Mouse (Mus musculus) thymus, postnatal 25 days (tissue): Measurements from ENCODE around the gene Asic4.

Experiments
- DNase-seq: peaks from one replicate; pipeline ENCODE4 v3.0.0; 2022

Asic4 gene

GRCm38 (mm10) chr1:75450314-75451005 is at the start of gene Asic4:
TSS of gene Asic4 (plus strand) at chr1:75450436.
- no peak for DNase-seq

GRCm38 (mm10) chr1:75400493-75401115 is 49.6 kb upstream of the Asic4 start:
- DNase-seq: no peak

GRCm38 (mm10) chr1:75405547-75405946 is 44.7 kb upstream of the Asic4 start:
- DNase-seq: no peak

- DNase-seq: no peak
Measured at GRCm38 (mm10) chr1:75406173-75406572, 44.1 kb upstream of the Asic4 start.

DNA sequence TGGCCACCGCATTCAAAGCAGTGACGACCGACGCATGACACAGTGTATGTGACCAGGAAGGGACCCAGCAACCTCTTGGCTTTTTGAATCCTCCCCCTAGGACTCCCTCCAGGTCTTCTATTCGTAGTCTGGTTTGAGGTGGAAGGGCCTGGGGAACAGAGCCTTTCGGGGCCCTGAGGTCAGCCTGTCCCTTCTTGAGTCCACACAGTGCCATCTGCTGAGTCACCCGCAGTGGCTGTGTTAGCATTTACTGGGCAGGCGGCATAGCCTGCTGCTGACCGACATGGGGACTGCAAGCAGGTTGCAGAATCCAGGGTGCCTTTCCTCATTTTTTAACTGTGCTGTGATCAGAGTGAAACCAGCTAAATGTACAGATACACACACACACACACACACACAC is 43.2 kb upstream of the Asic4 start:
- no peak for DNase-seq

GRCm38 (mm10) chr1:75408210-75408609 is 42.0 kb upstream of the Asic4 start:
- no peak for DNase-seq

DNA sequence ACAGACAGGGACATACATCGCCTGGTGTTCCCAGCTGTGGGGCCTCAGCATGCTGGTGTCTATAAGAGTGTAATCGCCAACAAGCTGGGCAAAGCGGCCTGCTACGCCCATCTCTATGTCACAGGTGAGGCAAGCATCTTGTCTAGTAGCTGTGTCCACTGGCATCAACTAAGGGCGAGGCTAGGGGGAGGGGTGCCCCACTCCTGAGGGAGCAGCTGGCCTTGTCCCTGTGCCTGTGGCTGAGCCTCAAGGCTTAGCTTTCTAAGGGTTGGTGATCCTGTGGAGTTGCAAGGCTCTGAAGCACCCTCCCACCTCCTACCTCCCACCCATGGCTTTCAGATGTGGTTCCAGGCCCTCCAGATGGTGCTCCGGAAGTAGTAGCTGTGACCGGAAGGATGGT is 40.3 kb upstream of the Asic4 start:
- DNase-seq: no peak

GRCm38 (mm10) chr1:75412196-75412595 is 38.0 kb upstream of the Asic4 start:
- DNase-seq: no peak

- peak; percentile 67 for DNase-seq
Measured at GRCm38 (mm10) chr1:75413749-75414148, 36.5 kb upstream of the Asic4 start.

GRCm38 (mm10) chr1:75421794-75422193 is 28.4 kb upstream of the Asic4 start:
- DNase-seq: no peak

DNA sequence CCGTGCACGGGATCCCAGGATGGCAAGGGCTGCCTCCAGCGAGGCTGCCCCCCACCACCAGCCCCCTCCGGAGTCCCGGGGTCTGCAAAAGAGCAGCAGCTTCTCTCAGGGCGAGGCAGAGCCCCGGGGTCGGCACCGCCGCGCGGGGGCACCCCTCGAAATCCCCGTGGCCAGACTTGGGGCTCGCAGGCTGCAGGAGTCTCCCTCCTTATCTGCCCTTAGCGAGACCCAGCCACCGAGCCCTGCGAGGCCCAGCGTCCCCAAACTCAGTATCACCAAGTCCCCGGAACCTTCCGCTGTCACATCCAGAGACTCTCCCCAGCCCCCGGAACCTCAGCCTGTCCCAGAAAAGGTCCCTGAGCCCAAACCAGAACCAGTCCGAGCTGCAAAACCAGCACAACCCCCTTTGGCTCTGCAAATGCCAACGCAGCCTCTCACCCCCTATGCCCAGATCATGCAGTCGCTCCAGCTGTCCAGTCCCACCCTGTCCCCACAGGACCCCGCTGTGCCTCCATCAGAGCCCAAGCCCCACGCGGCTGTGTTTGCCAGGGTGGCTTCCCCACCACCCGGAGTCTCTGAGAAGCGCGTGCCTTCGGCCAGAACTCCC is 27.9 kb upstream of the Asic4 start:
- DNase-seq: peak; percentile 5

DNA sequence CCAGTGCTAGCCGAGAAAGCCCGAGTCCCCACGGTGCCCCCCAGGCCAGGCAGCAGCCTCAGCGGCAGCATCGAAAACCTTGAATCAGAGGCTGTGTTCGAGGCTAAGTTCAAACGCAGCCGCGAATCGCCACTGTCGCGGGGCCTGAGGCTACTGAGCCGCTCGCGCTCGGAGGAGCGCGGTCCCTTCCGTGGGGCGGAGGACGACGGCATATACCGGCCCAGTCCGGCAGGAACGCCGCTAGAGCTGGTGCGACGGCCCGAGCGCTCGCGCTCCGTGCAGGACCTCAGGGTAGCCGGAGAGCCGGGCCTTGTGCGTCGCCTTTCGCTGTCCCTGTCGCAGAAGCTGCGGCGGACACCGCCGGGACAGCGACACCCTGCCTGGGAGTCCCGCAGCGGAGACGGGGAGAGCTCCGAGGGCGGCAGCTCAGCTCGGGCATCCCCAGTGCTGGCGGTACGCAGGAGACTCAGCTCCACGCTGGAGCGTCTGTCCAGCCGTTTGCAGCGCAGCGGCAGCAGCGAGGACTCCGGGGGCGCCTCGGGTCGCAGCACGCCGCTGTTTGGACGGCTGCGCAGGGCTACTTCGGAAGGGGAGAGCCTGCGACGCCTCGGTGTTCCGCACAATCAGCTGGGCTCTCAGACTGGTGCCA is 27.3 kb upstream of the Asic4 start:
- no peak for DNase-seq

DNA sequence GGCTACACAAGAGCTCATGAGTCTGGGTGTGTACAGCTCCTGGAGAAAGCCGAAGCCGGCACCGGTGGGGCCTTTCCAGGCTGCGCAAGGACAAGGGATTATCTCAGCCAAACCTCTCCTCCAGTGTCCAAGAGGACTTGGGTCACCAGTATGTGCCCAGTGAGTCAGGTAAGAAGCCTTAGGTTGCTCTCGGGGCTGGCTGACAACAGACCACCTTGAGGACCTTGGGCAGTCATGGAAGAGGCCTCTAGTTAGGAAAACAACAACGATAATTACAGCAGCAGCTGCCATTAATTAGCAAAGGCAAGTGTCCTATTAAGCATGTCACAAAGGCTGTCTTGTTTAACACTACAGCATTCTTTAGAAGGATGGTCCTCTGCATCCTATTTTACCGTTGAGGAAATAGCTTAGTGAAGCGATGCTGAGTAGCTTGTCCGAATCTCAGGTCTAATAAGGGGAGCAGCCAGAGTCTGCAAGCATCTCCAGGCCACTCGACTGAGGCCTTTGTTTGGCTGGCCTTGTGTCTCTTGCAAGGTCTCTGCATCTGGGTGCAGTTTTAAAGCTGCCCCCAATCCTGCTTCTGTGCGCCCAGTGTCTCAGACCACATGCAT is 26.4 kb upstream of the Asic4 start:
- DNase-seq: no peak

GRCm38 (mm10) chr1:75425796-75426471 is 24.3 kb upstream of the Asic4 start:
- DNase-seq: peak; percentile 15

GRCm38 (mm10) chr1:75435475-75436328 is 14.5 kb upstream of the Asic4 start, which contains the start of gene Gmppa:
TSS of gene Gmppa (plus strand) at chr1:75435930.
- peak; percentile 70 for DNase-seq

DNA sequence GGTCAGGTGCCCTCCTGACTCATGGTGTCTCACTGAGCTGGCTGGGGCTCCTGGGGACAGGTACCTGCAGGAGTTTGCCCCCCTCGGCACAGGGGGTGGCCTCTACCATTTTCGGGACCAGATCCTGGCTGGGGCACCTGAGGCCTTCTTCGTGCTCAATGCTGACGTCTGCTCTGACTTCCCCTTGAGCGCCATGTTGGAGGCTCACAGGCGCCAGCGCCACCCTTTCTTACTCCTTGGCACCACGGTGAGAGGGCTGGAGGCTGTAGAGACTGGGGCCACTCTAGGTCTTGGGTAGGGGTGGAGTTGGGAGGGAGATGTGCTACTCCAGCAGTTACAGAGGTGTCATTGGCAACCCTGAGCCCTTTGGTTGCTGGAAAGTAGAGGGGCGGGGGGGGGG is 11.5 kb upstream of the Asic4 start:
- no peak for DNase-seq

- no peak for DNase-seq
Measured at GRCm38 (mm10) chr1:75440661-75441060, 9.6 kb upstream of the Asic4 start.

- no peak for DNase-seq
Measured at GRCm38 (mm10) chr1:75441471-75441996, 8.7 kb upstream of the Asic4 start.

DNA sequence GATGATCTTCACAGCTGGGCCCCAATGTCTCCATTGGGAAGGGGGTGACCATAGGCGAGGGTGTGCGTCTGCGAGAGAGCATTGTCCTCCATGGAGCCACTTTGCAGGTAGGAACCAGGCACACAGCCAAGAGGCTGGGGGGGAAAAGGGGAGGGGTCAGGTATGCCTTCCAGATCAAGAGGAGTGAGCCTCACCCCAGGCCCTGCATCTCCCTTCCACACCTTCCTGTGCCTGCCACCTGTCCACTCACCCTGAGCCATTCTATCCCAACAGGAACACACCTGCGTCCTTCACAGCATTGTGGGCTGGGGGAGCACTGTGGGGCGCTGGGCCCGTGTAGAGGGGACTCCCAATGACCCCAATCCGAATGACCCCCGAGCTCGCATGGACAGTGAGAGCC is 8.1 kb upstream of the Asic4 start:
- no peak for DNase-seq

DNA sequence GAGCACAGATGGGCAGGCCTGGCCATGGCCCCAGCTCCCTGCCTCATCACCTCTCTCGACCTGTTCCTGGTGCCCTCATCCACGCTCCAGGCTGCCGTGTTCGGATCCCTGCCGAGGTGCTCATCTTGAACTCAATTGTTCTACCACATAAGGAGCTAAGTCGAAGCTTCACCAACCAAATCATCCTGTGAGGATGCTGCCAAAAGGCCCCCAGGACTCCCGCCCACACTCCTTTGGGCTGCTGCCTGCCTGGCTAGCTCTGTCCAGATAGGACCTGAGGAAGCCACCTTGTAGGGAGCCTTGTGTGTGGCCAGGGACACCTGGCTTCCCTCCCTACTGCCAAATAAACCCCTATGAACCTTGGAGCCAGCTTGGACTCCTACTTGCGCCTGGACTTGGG is 7.4 kb upstream of the Asic4 start:
- no peak for DNase-seq

DNA sequence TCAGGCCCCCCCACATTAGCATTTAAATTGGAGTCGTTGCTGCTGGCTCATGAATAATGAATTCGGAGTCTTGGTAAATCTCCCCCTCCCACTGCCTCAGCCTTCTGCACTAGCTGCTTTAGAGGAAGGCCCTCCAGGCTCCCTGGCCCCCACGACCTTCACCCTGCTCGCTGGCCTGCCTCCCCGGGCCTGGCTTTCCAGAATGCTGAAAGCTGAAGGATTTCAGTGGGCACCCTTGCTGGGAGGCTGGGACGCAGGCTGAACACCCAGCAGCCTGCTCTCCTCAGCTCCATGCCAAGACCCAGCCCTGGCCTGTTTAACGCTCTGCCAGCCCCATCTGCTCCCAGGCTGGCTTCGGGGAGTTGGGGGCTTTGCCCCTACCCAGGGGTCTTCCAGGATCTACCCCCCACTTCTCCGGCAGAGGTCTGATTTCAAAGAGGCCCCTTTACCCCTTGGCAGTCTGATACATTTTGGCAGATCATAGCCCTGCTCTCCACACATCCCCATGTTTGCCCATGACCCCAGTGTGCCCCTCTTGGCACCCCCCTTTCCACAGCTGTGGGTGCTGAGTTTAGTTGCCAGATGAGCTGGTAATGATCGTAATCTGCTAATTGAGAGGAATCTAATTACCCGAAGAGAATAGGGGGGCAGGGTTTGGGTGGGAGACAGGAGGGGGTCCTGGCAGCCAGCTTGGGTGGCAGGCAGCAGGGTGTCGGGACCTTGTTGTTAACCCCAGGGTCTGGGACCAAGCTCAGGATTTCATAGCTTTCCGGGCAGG is 6.8 kb upstream of the Asic4 start:
- no peak for DNase-seq
